Mouse (Mus musculus) kidney, adult 2 months (tissue): ENCODE measurements at regions not wholly inside any gene's neighbourhood (a gene's known extent, or its start where the extent isn't known, plus 50 kb on each side); places are given as distances from the start of the nearest gene placed in this dataset.

ENCODE experiments used
- DNase-seq: peaks from one replicate; pipeline ENCODE4 v3.0.0; 2021
- H3K27ac ChIP-seq: fragments of 200-500 bp; 2 replicates; pipeline ENCODE4 v1.5.1; 2012; ENCODE audit warnings: low read depth, low read length, control low read depth, inconsistent platforms; ENCODE audit not compliant: insufficient read depth
- H3K27me3 ChIP-seq: fragments of 200-500 bp; replicated peaks from 2 replicates; pipeline ENCODE4 v1.6.1; 2012; ENCODE audit warnings: mild to moderate bottlenecking, moderate library complexity, low read length, inconsistent platforms; ENCODE audit not compliant: control insufficient read depth, insufficient read depth
- H3K36me3 ChIP-seq: fragments of 200-500 bp; 2 replicates; pipeline ENCODE4 v1.6.1; 2012; ENCODE audit warnings: mild to moderate bottlenecking, moderate library complexity, low read length, inconsistent platforms; ENCODE audit not compliant: control insufficient read depth, insufficient read depth
- H3K4me1 ChIP-seq: fragments of 200-500 bp; 2 replicates; pipeline ENCODE4 v1.6.1; 2011; ENCODE audit warnings: low read length; ENCODE audit not compliant: control insufficient read depth, insufficient read depth
- H3K4me3 ChIP-seq: fragments of 200-500 bp; 2 replicates; pipeline ENCODE4 v1.5.1; 2011; ENCODE audit warnings: mild to moderate bottlenecking, low read depth, low read length, control low read depth; ENCODE audit not compliant: insufficient read depth
- CTCF ChIP-seq: fragments of 200-500 bp; conservative IDR thresholded peaks from 2 replicates; pipeline ENCODE4 v1.5.1; 2011; ENCODE audit warnings: low read depth, mild to moderate bottlenecking, control low read depth, low read length, moderate library complexity, mixed read lengths; ENCODE audit not compliant: insufficient read depth, insufficient read length
- POLR2A ChIP-seq: fragments of 200-500 bp; IDR thresholded peaks from one replicate; pipeline ENCODE4 v1.6.1; 2011; ENCODE audit warnings: low read depth, low read length, control low read depth
- WGBS: fragments of 180-500 bp; shearing (Covaris S2); methylation state at CpG from one replicate; pipeline ENCODE4 v1.1.7; 2018; 5-methylcytosine and 5-hydroxymethylcytosine counted together

DNA sequence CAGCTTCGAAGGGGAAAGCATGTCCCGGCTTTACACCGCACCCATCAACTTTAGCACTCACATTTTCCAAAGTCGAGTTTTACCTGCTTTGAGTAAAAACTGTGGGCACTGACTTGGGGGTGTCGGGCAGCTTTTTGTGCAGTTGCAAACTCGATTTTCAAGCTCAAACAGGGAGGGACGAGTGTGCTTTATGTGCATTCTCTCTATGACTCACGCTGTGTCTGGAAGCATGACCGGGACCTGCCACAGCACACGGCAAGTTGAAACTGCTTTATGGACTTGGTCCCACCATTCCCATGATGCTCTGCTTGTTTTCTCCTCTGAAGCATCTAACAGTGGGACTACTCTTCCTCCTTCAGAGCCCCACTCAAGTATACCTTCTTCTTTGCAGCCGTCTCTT is 174.8 kb downstream of the Sox2 start:
- WGBS: 72% methylated on average over 11 of the region's 11 CpGs
- H3K4me3 ChIP-seq: no peak overlapping the region
- H3K27ac ChIP-seq: no peak overlapping the region
- H3K4me1 ChIP-seq: no peaks in the 10 kb centered on the region
- no peaks in the 10 kb centered on the region for H3K27me3 ChIP-seq
- no peaks in the 10 kb centered on the region for H3K36me3 ChIP-seq
- DNase-seq: no peak
- no peak for TF ChIP-seq POLR2A
- TF ChIP-seq CTCF: no peak

DNA sequence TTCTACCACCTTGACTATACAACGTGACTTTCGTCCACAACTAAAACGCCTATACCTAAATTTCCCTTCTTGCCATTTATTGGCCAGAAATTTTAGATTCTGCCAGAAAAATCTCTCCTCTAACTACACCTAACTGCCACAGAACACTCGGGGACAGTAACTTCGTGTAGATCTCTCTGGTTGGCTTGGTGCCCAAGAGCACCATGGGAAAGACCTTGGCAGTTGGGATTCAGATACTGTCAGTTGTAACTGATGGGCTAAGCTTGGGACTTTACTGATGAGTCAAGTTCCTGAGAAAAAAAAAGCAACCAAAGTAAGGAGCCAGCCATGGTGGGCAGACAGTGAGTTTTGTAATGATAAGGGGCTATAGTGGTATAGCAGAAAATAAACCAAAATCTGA is 176.2 kb downstream of the Sox2 start:
- 84% methylated on average over 5 of the region's 5 CpGs for WGBS
- H3K4me3 ChIP-seq: no peak overlapping the region
- no peaks in the 10 kb centered on the region for H3K27me3 ChIP-seq
- no peaks in the 10 kb centered on the region for H3K4me1 ChIP-seq
- H3K27ac ChIP-seq: no peak overlapping the region
- TF ChIP-seq POLR2A (no peak), CTCF (no peak)
- no peaks in the 10 kb centered on the region for H3K36me3 ChIP-seq
- no peak for DNase-seq

DNA sequence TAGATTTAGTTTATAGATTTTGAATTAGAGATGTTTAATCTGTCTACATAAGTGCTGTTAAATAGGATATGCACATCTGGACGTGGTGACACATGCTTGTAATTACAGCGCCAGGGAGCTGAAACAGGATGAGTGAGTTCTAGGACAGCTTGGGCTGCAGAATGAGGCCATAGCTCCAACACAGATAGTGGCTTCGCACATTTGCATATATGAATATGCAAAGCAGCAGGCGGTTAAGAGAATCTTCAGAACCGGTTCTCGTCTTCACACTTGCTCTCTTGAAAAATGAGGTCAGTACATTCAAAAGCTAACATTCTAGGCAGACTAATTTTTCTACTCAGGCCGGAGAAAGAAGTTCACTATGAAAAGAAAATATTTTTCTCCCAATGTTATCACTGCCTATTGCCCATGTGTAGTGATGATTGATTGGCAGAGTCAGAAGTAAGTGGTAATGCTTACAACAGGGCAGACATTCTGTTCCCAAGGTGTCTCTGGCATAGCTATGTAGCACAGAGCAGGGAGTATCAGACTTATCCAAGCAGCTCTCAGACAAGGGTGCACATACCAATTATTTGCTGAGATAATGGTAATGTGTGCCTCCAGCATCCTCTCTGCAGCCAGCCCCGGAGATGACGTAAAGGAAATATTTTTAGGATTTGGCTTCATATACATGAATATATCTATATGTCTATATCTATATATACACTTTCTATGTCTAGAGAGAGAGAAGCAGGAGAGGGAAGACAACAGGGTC is 178.4 kb downstream of the Sox2 start:
- TF ChIP-seq POLR2A: no peak
- TF ChIP-seq CTCF: no peak
- Histone ChIP-seq H3K27ac (no peak overlapping the region), H3K4me1 (no peaks in the 10 kb centered on the region), H3K36me3 (no peaks in the 10 kb centered on the region), H3K4me3 (no peak overlapping the region), H3K27me3 (no peaks in the 10 kb centered on the region)
- WGBS: 73% methylated on average over 9 of the region's 9 CpGs
- no peak for DNase-seq

DNA sequence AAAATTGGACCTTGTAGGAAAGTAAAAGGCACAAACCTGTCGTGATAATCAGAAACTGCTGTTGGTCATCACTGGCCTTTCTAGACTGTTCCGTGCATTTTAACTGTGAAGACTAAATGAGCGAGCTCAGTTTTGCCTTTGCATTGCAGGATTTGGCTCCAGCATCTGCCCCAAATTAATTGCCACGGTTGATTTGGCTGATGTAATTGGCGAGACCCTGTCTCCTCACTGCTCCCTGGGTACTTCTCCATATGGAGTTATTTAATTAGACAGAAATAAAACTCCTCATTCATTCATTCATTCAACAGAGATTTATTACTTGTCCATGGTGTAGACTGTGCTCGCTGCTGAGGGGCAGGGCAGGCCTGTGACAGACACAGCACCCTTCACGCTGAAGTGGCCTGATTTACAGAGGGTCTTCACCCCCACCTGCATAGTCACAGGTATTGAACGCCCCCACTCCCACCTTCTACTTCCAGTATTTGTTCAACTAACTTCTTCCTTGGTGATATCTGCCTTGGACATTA is 186.6 kb downstream of the Sox2 start:
- Histone ChIP-seq H3K4me1 (no peaks in the 10 kb centered on the region), H3K4me3 (no peak overlapping the region), H3K36me3 (no peaks in the 10 kb centered on the region), H3K27me3 (no peaks in the 10 kb centered on the region), H3K27ac (no peak overlapping the region)
- TF ChIP-seq CTCF: no peak
- TF ChIP-seq POLR2A: no peak
- DNase-seq: no peak
- WGBS: 66% methylated on average over 8 of the region's 8 CpGs

DNA sequence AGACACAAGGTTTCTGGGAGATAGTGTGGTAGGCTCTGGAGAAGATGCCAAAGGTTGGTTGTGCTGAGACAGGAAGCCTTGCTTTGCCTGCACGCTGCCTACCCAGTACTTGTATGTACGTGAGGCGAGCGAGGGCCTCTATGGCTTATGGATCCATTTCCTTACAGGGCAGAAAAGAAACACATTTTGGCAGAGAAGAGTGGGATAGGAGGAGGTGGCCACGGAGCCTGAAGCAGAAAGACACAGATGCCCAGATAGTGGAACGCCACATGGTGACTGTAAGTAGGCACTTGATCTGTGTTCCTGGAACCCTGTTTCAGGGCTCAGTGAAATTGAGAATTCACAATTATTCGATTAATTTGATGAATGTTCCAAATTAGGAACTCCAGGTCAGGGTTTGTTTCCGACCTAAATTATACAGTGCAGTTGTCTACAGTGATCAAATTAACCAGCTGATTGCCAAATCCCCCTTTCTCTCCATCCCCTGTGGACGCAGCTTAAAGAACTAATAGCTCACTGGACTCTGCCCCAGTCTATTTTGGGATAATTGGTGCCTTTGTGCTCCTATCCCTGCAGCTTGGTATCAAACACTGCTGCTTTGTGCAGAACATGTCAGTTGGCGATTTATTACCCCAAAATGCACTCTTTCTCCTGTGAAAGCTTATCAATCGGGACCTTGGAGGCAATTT is 187.6 kb downstream of the Sox2 start:
- no peak for TF ChIP-seq CTCF
- TF ChIP-seq POLR2A: no peak
- WGBS: 72% methylated on average over 11 of the region's 11 CpGs
- H3K4me1 ChIP-seq: no peaks in the 10 kb centered on the region

DNA sequence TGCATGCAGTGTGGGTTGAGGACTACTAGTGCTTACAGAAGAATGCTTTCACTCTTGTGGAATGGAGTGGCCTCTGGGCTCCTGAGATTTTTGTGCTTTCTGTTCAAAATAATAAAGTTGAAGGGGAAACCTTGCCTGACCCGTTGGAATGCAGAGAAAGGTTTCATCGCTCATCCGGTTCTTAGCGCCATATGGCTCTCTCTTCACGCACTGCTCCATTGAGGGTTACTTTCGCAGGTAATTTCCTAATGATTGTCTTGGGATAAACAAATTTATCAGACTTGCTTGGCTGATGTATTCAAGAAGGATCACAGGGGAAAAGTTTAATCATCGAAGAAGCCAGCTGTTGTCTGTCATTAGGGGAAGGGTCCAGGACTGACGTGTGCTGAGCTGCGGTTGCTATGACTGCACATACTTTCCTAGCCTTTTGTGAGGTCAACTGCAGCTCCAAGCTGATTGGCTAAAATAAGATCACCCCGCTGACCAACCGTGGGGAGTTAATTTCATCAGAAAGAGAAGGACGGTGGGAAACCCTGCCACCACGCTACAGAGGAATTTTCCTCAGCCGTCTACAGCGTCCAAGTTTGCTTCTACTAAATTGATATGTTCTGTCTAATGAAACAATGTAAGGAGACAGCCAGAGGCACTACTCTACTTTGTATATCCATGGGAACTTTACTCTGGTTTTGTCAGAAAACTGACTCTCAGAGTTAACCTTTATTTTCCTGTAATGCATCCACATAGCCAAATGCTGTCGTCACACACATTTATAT is 210.9 kb downstream of the Sox2 start:
- Histone ChIP-seq H3K4me3 (no peak overlapping the region), H3K36me3 (no peaks in the 10 kb centered on the region), H3K27ac (no peak overlapping the region), H3K27me3 (no peaks in the 10 kb centered on the region), H3K4me1 (no peaks in the 10 kb centered on the region)
- TF ChIP-seq CTCF: no peak
- TF ChIP-seq POLR2A: no peak
- 71% methylated on average over 16 of the region's 16 CpGs for WGBS
- DNase-seq: no peak

More for the DNA sequence above, 187.6 kb downstream of the Sox2 start:
- H3K36me3 ChIP-seq: no peaks in the 10 kb centered on the region
- no peak overlapping the region for H3K27ac ChIP-seq
- DNase-seq: no peak
- H3K4me3 ChIP-seq: no peak overlapping the region
- H3K27me3 ChIP-seq: no peaks in the 10 kb centered on the region
